Mouse (Mus musculus): ENCODE results near the gene Pif1.

The Pif1 gene

DNA sequence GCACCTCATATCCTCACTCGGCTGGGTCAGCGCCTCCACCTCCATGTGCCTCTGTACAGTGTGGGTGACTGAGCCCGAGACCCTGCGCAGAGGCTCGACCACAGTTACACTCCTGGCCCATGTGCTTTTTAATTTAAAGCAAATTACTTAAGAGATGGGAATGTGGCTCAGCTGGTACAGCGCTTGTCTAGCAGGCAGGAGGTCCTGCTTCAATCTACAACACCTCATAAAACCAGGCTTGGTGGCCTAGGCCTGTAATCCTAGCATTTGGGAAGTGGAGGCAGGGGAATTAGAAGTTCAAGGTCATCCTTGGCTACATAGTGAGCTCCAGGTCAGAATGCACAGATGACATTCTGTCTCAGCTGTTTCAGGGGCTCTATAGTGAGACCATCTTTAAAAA, 28.2 kb upstream of the Pif1 start:
- no peak for DNase-seq (ENCODE audit: extremely low read depth, low read depth, low spot score)

GRCm38 (mm10) chr9:65561016-65561415, 25.9 kb upstream of the Pif1 start:
- DNase-seq (ENCODE audit: extremely low read depth, low read depth, low spot score): no peak

DNA sequence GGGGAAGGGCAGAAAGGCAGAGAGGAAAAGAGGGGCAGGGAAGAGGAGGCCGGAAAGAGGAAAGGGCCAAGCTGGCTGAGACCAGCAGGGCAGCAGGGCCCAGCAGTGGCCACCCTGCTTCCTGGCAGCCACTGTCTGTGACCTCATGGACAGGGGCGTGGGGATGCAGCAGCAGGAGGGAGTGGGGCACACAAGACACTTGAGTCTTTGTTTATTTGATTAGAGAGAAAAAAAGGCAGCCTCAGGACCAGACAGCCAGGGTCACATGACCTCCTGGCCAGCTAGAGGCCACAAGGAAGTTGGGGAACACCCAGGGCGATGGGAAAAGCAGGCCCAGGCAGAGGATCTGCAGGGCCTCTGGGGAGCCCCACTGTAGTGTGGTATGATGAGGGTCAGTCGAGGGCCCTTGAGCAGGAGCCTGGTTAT, 24.9 kb upstream of the Pif1 start:
- DNase-seq (ENCODE audit: extremely low read depth, low read depth, low spot score): no peak

DNA sequence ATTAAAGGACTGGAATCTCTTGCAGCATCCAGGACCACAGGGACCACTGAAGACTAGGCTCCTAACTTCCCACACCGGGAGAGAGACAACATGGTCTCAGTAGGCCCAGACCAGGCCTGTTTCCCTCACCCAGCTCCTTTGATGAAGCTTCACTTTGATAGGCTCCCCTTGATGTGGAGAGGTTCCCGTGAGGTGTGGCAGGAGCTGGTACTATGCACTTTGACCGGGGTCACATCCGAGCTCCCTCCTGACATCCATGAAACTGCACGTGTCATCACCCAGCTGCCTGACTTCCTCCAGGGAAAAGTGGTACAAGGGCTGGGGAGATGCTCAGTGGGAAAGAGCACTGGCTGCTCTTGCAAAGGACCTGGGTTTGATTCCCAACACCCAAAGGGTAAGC, 23.9 kb upstream of the Pif1 start:
- DNase-seq (ENCODE audit: extremely low read depth, low read depth, low spot score): no peak

GRCm38 (mm10) chr9:65564698-65565097, 22.3 kb upstream of the Pif1 start:
- DNase-seq (ENCODE audit: extremely low read depth, low read depth, low spot score): no peak

DNA sequence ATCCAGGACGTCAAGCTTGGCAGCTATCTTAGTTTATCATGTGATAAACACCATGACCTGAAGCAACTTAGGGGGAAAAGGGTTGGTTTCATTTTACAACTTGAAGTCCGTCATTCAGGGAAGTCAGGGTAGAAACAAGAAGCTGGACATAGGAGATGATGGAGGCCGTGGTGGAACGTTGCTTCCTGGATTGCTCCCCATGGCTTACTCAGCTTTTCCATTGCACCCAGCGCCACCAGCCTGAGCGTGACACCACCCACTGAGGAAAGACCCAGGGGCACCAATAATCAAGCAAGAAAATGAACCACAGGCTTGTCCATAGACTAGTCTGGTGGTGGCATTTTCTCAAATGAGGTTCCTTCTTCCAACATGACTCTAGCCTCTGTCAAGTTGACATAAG, 18.2 kb upstream of the Pif1 start:
- no peak for DNase-seq (ENCODE audit: extremely low read depth, low read depth, low spot score)

DNA sequence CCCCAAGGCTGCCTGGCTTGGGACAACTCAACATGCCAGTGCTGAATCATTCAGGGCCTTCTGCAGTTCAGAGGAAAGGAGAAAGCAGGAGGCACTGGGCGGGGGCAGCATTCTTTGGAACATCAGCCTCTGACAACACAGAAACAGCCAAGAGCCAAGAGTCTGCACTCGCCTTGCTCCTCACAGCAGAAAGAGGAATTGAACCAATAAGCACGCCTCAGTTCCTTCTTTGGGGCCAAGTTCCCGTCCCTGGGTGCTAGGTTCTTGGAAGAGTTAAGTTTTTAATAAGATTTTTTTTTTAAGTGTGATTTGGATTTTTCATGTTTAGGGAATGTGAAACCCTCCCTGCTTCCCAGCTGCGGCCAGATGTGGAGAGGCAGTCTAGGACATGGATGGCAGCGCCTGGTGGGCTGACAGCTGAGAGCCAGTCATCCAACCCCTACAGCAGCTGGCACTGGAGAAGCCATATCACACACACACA, 17.4 kb upstream of the Pif1 start:
- no peak for DNase-seq (ENCODE audit: extremely low read depth, low read depth, low spot score)

DNA sequence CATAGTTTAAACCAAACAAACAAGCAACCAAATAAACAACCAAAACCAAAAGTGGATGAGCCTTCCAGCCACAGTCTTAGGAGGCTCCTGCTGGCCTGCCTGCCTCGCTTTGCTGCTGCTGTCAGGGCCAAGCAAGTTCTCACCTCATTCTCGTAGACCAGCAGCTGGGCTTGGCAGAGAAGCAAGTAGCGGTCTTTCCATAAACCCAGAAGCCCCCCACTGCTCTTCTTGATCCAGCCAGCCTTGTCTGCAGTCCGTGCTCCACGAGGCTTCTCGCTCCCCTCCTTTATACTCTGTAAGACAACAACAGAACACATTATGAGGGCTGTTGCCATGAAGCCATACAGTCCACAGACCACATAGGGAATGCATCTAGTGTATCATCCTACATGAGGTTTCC, 14.1 kb upstream of the Pif1 start:
- no peak for DNase-seq (ENCODE audit: extremely low read depth, low read depth, low spot score)

DNA sequence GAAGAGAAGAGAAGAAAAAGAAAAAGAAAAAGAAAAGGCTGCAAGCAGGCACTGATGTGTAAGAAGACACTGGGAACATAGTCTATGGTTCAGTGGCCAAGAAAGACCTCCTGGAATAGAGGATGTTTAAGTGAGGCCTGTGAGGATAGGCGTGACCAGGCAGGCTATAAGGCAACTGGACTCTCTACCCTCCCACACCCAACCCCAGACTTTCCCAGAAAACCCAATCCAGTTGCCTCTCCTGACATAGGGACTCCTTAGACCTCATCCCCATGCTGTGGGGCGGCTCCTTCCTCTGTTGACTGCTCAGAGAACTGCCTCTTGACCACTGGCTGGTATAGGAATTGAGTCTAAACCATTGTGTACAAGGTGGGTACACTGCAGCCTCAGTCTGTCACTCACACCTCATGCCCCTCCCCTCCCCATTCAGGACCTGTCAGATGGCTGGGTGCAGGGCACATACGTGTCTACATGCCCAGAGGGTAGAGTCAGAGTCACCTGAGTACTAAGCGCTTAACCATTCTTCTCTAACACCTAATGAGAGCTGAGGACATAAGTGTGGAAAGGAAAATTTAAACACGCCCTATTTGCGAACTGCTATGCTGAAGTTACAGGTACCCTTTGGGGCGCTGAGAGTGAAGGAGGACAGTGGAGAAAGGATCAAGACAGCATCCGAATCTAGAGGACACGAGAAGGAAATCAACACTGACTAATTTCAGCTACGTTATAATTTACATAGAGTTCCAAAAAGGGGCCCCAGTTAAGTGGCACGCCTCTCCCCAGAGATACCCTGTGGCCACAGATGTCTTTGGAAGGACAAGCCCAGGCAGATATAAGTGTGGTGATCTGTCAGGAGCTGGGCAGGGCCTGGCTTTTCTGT, 12.2 kb upstream of the Pif1 start:
- DNase-seq (ENCODE audit: extremely low read depth, low read depth, low spot score): no peak

GRCm38 (mm10) chr9:65575393-65576196, 11.4 kb upstream of the Pif1 start:
- no peak for DNase-seq (ENCODE audit: extremely low read depth, low read depth, low spot score)

DNA sequence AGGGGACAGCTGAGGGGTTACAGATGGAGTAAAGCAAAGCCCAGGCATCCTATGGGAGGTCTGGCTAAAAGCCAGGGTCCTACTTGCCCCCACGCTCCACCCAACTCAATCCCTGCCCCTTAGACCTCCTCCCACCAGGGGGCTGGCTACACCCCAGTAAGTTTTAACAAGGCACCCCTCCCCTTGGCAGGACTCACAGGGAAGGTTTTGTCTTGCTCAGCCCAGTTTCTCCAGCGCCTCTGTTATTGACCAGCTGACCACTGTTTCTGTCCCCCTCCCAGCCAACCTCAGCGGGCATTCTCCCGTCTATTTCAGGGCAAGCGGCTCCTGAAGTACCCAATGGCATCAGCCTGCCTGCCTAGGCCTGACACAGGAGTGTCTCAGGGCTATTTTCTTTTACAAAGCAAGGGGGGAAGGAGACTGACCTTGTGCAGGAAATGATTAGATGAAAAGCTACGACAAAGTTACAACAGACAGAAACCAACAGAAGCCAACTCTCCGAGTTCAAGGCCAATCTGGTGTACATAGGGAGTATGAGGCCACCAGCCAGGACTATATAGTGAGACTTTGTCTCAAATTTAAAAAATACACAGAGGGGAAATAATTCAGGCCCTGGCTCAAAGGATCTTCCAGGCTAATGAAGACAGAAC, 10.0 kb upstream of the Pif1 start:
- DNase-seq (ENCODE audit: extremely low read depth, low read depth, low spot score): no peak

DNA sequence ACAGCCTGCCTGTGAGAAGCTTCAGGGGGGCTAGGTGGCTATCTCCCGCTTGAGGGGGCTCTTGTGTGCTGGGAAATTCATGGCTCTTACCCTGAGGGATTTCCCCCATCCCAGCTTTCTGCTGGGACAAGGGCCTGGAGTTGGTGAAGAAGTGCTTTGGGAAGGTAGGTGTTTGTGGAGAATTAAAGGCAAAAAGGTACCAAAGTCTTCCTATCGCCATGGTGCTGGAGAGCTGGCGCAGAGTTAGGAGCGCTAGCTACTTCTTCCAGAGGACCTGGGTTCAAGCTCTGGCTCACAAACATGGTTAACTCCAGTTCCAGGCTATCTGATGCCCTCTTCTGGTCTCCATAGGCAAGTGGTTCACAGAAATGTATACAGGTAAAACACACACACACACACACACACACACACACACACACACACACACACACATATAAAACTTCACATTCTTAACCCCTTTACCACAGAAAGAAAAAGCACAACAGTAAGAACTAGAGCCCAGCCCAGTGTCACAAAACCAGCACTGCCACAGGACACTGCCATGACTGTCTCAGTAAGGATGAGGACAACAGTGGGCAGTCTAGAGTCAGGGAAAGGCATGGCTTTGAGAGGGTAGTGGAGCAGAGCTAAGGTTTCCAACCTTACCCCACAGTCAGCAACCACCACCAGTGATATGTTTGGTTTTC, 9.3 kb upstream of the Pif1 start:
- no peak for DNase-seq (ENCODE audit: extremely low read depth, low read depth, low spot score)

DNA sequence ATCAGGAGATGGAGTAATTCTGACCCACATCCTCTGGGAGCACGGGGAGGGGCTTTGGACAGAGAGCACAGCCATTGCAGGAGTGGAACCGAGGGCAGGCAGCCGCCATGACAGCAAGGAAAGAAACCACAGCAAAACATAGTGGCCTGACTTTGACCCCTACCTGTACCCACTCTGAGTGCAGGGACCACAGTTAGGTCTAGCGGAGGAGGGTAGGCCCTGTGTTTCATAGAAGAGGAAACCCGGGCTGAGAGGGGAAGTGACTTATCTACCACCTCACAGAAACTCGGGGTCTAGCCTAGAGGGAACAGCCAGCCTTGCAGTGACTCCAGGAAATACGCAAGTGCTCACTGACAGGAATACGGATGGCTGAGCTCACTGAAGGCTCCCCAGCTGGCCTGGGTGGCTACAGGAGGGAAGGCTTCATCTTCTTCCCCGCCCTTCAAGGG, 8.1 kb upstream of the Pif1 start:
- DNase-seq (ENCODE audit: extremely low read depth, low read depth, low spot score): no peak

GRCm38 (mm10) chr9:65579781-65580371, 7.1 kb upstream of the Pif1 start, which contains the start of gene Plekho2:
Gene Plekho2 (minus strand): TSS chr9:65580040.
- no peak for DNase-seq (ENCODE audit: extremely low read depth, low read depth, low spot score)

DNA sequence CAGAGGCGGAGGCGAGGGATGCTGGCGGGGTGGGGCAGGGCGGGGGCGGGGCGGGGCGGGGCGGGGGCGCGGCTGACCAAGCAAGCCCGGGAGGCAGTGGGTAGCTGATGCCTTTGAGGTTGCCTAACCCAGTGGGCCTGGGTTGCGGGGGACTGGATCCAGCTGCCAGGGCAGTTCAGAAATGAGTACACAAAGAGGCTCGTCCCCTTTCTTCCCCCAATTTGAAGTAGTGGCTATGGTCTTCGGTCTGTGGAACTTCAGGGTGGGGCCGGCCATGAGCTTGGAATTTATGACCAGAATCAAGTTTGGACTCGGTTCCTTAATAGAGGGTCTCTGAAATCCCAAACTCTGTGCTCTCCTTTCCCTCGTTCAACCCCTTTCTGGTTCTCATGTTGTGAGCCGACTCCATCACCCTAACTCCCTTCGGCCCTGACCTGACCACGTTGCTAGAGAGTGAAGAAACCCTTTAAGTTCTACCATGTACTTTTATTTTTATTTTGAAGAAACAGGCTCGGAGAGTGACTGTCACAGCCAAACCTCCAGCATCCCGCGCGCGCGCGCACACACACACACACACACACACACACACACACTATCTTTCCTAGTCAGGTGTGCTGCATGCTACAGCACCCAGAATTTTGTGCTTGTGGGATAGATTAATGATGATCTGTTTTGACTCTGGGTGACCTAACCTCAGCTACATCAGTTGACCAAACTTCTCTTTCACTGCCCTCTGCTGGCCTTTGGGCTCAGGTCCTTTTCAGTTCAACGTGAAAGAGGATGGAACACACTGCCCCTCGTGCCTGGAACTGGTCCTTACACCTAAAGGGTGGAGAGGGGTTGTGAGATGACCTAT, 6.3 kb upstream of the Pif1 start:
- no peak for DNase-seq (ENCODE audit: extremely low read depth, low read depth, low spot score)

GRCm38 (mm10) chr9:65583045-65583444, 3.9 kb upstream of the Pif1 start:
- DNase-seq (ENCODE audit: extremely low read depth, low read depth, low spot score): no peak

GRCm38 (mm10) chr9:65587270-65587572, 261 bp downstream of the Pif1 start:
- DNase-seq (ENCODE audit: extremely low read depth, low read depth, low spot score): no peak

DNA sequence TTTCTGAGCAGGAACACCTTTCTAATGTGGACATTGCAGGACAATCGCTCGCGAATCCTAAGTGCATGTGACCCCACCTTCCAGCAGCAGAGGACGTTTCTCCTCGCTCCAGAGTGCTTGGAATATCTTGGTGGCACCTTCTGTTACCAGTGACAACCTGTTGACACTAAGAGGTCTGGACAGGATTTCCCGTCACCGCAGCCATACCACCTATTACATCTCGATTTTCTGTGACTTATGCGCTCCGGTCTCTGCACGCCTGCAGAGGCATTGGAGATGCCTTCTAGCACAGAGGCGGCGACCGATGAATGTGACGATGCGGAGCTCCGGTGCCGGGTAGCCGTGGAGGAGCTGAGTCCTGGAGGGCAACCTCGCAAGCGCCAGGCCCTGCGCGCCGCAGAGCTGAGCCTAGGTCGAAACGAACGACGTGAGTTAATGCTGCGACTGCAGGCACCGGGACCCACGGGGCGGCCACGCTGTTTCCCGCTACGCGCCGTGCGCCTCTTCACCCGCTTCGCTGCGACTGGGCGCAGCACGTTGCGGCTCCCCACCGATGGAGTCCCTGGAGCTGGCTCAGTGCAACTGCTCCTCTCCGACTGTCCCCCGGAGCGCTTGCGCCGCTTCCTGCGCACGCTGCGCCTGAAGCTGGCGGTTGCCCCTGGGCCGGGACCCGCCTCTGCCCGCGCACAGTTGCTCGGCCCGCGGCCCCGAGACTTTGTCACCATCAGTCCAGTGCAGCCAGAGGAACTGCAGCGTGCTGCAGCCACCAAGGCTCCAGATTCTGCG, 806 bp downstream of the Pif1 start:
- DNase-seq (ENCODE audit: extremely low read depth, low read depth, low spot score): no peak

DNA sequence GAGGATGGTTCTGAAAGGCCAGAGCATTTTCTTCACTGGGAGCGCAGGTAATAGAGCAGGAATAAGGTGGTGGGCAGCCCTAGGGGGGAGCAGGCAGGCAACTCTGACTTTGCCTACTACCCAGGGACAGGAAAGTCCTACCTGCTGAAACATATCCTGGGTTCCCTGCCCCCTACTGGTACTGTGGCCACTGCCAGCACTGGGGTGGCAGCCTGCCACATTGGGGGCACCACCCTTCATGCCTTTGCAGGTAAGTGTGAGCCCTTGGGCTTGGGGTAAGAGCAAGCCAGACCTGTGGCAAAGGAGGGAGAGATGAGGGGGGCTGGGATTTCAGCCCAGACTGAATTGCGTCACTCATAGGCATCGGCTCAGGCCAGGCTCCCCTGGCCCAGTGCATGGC, 2.1 kb downstream of the Pif1 start:
- no peak for DNase-seq (ENCODE audit: extremely low read depth, low read depth, low spot score)
